Mouse (Mus musculus): ENCODE results near the gene Dydc2.

GRCm38 (mm10) chr14:41001576-41001975 is 67.4 kb downstream of the Dydc2 start:
- TF ChIP-seq CTCF (conservative IDR thresholded peaks at IDR 0.05; ENCODE audit: low read length): no peak
- TF ChIP-seq POU5F1 (IDR thresholded peaks at IDR 0.05; ENCODE audit: borderline replicate concordance, low read length): no peak
